Mouse (Mus musculus) midbrain, postnatal 0 days (tissue): ENCODE data around the gene Gm3336. TPM values are rescaled to one million over a fixed set of nuclear protein-coding genes. Genes with fewer than 3 reads are reported as not detected.
A peak's percentile ranks its signal among the peaks of the same experiment; 100 is the strongest.

Experiments used
- ATAC-seq: fragments of 200-750 bp; cut with Nextera tagmentation; 2 replicates; pipeline ENCODE4 v1.8.0; 2017; ENCODE audit warnings: moderate number of reproducible peaks, mild to moderate bottlenecking, moderate TSS enrichment, moderate library complexity; ENCODE audit not compliant: low FRiP score
- DNase-seq: peaks from one replicate; pipeline ENCODE4 v3.0.0-alpha.2; 2015; ENCODE audit warnings: low spot score
- H3K27ac ChIP-seq: fragments of 300-500 bp; sonication (generic); 2 replicates; pipeline ENCODE4 v1.5.1; 2014; ENCODE audit warnings: low read depth, mild to moderate bottlenecking, low read length, mixed read lengths
- H3K27me3 ChIP-seq: fragments of 300-500 bp; sonication (generic); 2 replicates; pipeline ENCODE4 v1.6.1; 2014; ENCODE audit warnings: low read length, control low read depth, mixed read lengths; ENCODE audit not compliant: insufficient read depth
- H3K36me3 ChIP-seq: fragments of 300-500 bp; sonication (generic); 2 replicates; pipeline ENCODE4 v1.6.1; 2014; ENCODE audit warnings: low read length, control low read depth, mixed read lengths; ENCODE audit not compliant: insufficient read depth
- H3K4me1 ChIP-seq: fragments of 300-500 bp; sonication (generic); 2 replicates; pipeline ENCODE4 v1.6.1; 2014; ENCODE audit warnings: mild to moderate bottlenecking, control low read depth, antibody characterized with exemption, low read length, mixed read lengths; ENCODE audit not compliant: insufficient read depth
- H3K4me2 ChIP-seq: fragments of 300-500 bp; sonication (generic); 2 replicates; pipeline ENCODE4 v1.6.1; 2014; ENCODE audit warnings: low read depth, mild to moderate bottlenecking, low read length, mixed read lengths; ENCODE audit not compliant: poor library complexity, severe bottlenecking
- H3K4me3 ChIP-seq: fragments of 300-500 bp; sonication (generic); 2 replicates; pipeline ENCODE4 v1.5.1; 2014; ENCODE audit warnings: low read depth, mild to moderate bottlenecking, low read length, moderate library complexity
- H3K9ac ChIP-seq: fragments of 300-500 bp; sonication (generic); replicated peaks from 2 replicates; pipeline ENCODE4 v1.6.1; 2014; ENCODE audit warnings: mild to moderate bottlenecking, low read length, moderate library complexity, mixed read lengths; ENCODE audit not compliant: poor library complexity, severe bottlenecking
- H3K9me3 ChIP-seq: fragments of 300-500 bp; sonication (generic); 2 replicates; pipeline ENCODE4 v1.6.1; 2016; ENCODE audit warnings: low read length, control low read depth
- CTCF ChIP-seq: IDR thresholded peaks from 2 replicates; pipeline ENCODE4 v1.5.1; 2016; ENCODE audit warnings: antibody characterized with exemption, mild to moderate bottlenecking
- WGBS: fragments of 180-500 bp; shearing (Covaris S2); extraction: QIAGEN DNeasy Blood & Tissue Kit; methylation state at CpG from one replicate; pipeline ENCODE4 v1.1.7; 2014; 5-methylcytosine and 5-hydroxymethylcytosine counted together
- polyA plus RNA-seq: library from polyadenylated mRNA; unstranded; fragments of >200 nt; fragmentation: Nextera tagmentation; extraction: Ambion mirVana; gene quantifications from 2 replicates; pipeline ENCODE4 v1.2.1, GENCODE M21; 2015
- total RNA-seq: library from RNA; depleted of rRNA; stranded (reverse); fragments of >200 nt; gene quantifications from 2 replicates; pipeline ENCODE4 v1.2.3, GENCODE M21; 2014

Gm3336 gene
- total and polyA plus RNA-seq, 2 experiments from 2014 or later = not detected

GRCm38 (mm10) chr8:70696019-70696885, 22.1 kb upstream of the Gm3336 start:
- no peak for TF ChIP-seq CTCF
- DNase-seq = peak; percentile 77
- WGBS = 8% methylated on average over 31 of the region's 31 CpGs
- ATAC-seq = no peak
- no peaks in the 10 kb centered on the region for H3K27me3 ChIP-seq
- H3K4me2 ChIP-seq = peak overlapping the region; percentile 55
- H3K36me3 ChIP-seq = no peaks in the 10 kb centered on the region
- no peaks in the 10 kb centered on the region for H3K9me3 ChIP-seq
- 0 out of 2 replicates have a peak overlapping the region, but pooled peaks have one; percentile 36 for H3K9ac ChIP-seq
- H3K27ac ChIP-seq = 0 out of 2 replicates have a peak overlapping the region, but pooled peaks have one; percentile 26
- H3K4me3 ChIP-seq = peak overlapping the region; percentile 25; the same call in 1 of the 2 replicates
- H3K4me1 ChIP-seq = peaks cover 14% of the 10 kb centered on the region; the same call in 1 of the 2 replicates

- 59% methylated on average over 4 of the region's 4 CpGs for WGBS
- peak overlapping the region; percentile 26; the same call in 1 of the 2 replicates for H3K27ac ChIP-seq
- peak overlapping the region; percentile 55 for H3K4me2 ChIP-seq
- no peak overlapping the region for H3K4me3 ChIP-seq
- ATAC-seq (no peak), DNase-seq (no peak)
- no peak overlapping the region for H3K9ac ChIP-seq
- no peak for TF ChIP-seq CTCF
- H3K36me3 ChIP-seq = no peaks in the 10 kb centered on the region
- H3K4me1 ChIP-seq = peaks cover 19% of the 10 kb centered on the region
- no peaks in the 10 kb centered on the region for H3K27me3 ChIP-seq
- no peaks in the 10 kb centered on the region for H3K9me3 ChIP-seq
Measured at GRCm38 (mm10) chr8:70696946-70697345, 21.4 kb upstream of the Gm3336 start.

DNA sequence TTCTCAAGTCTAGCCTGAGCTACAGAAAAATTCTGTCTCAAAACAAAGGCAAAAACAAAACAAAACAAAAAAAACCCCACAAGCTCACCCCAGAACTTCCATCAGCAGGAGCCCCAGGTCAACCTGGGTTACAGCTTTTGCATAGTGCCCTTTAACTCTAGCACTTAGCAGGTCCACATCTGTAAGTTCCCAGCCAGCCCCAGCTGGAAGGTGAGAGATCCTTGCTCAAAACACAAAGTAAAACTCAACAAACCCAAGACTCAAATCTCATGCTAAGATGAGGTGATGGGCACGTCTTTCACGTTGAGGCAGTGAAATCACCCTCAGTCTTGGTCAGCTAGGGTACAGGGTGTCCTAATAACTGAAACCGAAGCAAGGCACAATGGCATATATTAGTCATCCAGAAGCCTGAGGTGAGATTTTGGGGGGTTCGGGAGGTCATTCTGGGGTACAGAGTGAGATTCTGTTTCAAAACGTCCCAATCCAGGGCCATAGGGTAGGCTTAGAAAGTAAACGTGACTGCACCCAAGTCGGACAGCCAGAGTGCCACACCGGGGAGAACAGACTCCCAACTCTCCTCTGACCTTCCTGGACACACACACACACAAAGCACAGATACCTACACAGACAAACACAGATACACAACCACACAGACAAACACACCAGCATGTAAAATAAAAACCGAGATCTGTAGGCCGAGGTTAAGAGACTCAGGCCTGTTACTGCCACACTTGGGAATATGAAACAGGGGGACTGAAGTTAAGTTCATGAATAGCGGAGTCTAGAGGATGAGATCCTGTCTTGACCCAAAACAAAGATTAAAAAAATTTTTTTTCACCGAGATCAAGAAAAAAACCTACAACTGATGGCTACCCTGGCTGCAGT, 20.7 kb upstream of the Gm3336 start:
- H3K36me3 ChIP-seq = no peaks in the 10 kb centered on the region
- no peak for ATAC-seq
- peak overlapping the region; percentile 97 for H3K27ac ChIP-seq
- H3K9ac ChIP-seq = peak overlapping the region; percentile 54
- no peak for DNase-seq
- peaks cover 16% of the 10 kb centered on the region for H3K4me1 ChIP-seq
- WGBS = 70% methylated on average over 12 of the region's 12 CpGs
- H3K27me3 ChIP-seq = no peaks in the 10 kb centered on the region
- no peaks in the 10 kb centered on the region for H3K9me3 ChIP-seq
- H3K4me3 ChIP-seq = peak overlapping the region; percentile 92
- peak overlapping the region; percentile 66 for H3K4me2 ChIP-seq
- TF ChIP-seq CTCF = no peak

DNA sequence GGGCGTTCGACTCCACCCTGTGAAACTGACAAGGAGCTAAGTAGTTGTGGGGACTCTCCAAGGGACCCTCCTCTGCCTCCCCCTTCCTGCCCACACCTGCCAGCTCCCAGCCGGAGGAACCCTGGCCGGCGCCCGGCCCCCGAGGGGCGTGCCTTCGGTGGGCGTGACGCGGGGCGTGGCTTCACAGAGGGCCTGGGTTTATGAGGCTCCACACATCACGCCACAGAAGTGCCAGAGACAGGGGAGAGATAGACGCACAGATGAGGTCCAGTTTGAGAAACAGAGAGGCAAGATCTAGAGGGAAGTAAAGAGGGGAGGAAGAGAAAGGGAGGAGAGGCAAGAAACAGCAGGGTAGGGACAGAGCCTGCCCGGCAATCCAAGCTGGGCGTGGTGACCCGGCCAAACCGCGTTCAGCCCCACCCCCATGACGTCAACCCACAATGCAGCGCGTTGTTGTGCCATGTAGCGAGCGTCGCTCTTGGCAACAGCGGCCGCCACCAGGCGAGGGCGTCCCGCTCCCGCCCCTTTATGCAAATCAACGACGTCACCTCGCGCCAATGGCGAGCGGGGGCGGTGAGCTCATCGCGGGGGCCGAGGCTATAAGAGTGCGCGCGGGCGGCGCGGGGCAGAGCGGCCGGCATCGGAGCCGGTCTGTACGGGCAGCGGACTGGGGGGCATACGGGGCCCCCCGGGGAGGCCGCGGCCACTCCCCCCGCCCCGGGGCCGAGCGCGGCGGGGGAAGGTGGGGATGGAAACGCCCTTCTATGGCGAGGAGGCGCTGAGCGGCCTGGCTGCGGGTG, 19.8 kb upstream of the Gm3336 start, which contains the start of gene Jund:
TSS of gene Jund (plus strand) at position 640 of the 800 bp plus-strand sequence.
- Histone ChIP-seq H3K4me1 (peaks cover 16% of the 10 kb centered on the region), H3K9me3 (no peaks in the 10 kb centered on the region), H3K36me3 (no peaks in the 10 kb centered on the region), H3K27ac (peak within 1 kb of the TSS; percentile 97), H3K4me2 (peak within 1 kb of the TSS; percentile 66), H3K9ac (peak within 1 kb of the TSS; percentile 97), H3K4me3 (peak within 1 kb of the TSS; percentile 92), H3K27me3 (no peaks in the 10 kb centered on the region)
- WGBS = under 1% methylated on average over 54 of the region's 69 CpGs
- DNase-seq (peak; percentile 99), ATAC-seq (peak; percentile 90)
- peak; percentile 53 for TF ChIP-seq CTCF

DNA sequence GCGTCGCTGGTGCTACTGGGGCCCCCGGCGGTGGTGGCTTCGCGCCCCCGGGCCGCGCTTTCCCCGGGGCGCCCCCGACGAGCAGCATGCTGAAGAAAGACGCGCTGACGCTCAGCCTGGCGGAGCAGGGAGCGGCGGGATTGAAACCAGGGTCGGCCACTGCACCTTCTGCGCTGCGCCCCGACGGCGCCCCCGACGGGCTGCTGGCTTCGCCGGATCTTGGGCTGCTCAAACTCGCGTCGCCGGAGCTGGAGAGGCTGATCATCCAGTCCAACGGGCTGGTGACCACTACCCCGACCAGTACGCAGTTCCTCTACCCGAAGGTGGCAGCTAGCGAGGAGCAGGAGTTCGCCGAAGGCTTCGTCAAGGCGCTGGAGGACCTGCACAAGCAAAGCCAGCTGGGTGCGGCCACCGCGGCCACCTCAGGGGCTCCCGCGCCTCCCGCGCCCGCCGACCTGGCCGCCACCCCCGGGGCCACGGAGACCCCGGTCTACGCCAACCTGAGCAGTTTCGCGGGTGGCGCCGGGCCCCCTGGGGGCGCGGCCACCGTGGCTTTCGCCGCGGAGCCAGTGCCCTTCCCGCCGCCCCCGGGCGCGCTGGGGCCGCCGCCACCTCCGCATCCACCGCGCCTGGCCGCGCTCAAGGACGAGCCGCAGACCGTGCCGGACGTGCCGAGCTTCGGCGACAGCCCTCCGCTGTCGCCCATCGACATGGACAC, 19.1 kb upstream of the Gm3336 start:
- H3K27ac ChIP-seq = peak overlapping the region; percentile 97
- peak overlapping the region; percentile 92 for H3K4me3 ChIP-seq
- WGBS = under 1% methylated on average over 58 of the region's 89 CpGs
- ATAC-seq = peak; percentile 20
- peak; percentile 21; the same call in 1 of the 2 replicates for TF ChIP-seq CTCF
- H3K4me2 ChIP-seq = peak overlapping the region; percentile 64
- DNase-seq = no peak
- peaks cover 16% of the 10 kb centered on the region for H3K4me1 ChIP-seq
- H3K27me3 ChIP-seq = no peaks in the 10 kb centered on the region
- H3K9ac ChIP-seq = peak overlapping the region; percentile 97
- no peaks in the 10 kb centered on the region for H3K9me3 ChIP-seq
- H3K36me3 ChIP-seq = no peaks in the 10 kb centered on the region
